Mouse (Mus musculus): Measurements from ENCODE around the gene Arhgef3.

Arhgef3 gene

DNA sequence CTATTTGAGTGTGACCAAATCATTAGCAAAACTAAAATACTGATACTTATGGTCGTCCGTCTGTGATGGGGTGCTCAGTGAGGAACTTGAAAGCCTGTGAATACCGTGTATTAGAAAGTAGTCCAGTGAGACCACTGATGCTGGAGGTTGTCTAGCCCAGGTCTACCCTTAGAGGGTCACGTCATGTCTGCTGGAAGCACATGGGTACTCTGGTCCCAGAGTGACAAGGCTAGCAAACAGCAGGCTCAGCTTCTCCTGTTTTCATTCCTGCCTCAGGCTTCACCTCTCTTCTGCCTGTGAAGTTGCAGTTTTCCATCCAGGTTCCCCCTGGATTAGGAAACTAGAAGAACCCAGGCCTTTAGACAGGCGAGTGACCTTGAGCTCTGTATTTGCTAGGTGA is 233.0 kb downstream of the Arhgef3 start:
- DNase-seq (ENCODE audit: low spot score) = no peak

DNA sequence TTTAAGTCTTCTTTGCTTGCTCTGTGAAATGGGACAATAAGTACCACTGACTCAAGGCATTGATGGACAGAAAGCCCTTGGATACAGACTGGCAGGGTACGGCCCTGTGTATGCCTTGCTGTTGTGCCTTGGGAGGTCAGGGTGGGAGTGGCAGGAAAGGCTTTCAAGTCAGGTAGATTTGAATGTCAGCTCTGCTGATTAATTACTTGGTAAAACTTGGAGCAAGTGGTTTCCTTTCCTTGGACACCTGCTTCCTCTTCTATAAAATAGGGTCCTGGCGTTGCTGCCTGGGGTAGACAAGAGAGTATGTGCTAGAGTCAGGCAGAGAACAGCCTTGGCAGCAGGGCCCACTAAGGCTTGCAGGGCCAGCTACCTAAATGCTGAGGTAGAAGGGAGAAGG is 233.4 kb downstream of the Arhgef3 start:
- DNase-seq (ENCODE audit: low spot score) = no peak

DNA sequence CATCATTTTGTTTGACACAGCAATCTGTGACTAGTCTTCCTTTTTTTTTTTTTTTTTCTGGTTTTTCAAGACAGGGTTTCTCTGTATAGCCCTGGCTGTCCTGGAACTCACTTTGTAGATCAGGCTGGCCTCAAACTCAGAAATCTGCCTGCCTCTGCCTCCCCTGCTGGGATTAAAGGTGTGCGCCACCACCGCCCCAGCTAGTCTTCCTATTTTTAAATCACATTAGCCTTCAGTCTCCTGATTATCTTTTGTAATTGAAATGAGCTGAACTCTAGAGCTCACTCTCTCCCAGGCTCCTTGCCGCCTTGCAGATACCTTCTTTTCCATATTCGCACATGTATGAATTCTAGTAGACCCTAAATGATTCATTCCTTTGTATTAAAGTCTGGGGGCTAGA is 234.0 kb downstream of the Arhgef3 start:
- no peak for DNase-seq (ENCODE audit: low spot score)

DNA sequence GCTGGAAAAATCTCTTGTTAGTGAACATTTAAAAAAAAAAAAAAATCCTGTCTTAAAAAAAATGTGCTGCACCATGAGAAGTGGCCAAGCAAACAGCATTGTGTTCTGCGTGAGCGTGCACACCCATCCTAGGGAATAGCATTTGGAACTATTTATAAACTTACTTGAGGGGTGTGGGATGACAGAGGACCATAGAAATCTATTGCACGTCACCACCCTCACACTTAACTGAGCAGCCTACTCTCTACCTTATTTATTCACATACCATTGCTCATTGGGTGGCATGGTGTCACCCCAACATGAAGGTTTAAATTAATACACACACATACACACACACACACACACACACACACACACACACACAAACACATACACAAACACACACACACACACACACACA is 234.4 kb downstream of the Arhgef3 start:
- no peak for DNase-seq (ENCODE audit: low spot score)

- no peak for DNase-seq (ENCODE audit: low spot score)
Observed at GRCm38 (mm10) chr14:27349828-27350729, 235.4 kb downstream of the Arhgef3 start.

DNA sequence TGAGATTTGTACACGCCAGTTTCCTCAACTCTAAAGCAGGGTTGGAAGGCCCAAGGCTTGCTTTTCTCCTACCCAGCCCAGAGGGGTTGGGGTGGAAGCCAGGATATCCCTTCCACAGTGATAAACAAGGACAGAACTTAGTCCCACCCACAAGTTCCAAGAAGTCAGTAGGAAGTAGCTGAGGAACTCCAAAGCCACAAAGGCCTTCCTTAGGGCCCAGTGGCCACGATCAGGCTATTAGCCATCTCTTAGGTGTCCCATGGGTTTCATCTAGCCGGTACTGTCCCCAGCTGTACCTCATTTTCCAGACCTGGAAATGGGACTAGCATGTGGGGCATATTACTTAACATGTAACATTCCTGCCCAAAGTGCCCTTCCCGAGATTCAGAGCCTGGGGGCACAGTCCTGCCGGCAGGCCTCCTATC is 236.4 kb downstream of the Arhgef3 start:
- no peak for DNase-seq (ENCODE audit: low spot score)

DNA sequence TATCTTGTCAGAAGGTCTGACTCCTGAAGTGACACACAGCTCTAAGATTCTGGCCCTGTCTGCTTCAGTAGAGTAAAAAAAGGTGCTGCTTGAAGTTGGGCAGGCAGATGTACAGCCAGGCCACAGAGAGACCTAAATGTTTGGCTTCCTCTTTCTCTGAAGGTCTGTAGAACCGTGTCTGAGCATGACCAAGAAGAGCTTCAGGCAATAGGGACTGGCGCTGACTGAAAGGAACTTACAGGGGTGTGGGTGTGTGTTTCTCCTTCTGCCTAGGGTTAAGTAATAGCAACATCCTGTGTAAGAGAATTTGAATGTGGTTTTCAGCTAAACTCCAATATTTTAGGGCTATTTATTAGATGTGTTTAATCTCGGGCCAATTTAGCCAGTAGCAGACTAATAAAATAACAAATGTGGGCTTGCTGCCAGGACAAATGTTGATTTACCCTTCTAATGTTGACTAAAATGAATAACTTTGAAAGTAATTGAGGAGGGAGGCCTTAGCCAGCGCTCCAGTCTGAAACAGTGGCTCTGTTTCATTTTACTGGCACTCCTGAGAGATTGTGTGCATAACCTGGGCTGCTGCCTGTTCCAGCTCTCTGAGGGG is 236.9 kb downstream of the Arhgef3 start:
- no peak for DNase-seq (ENCODE audit: low spot score)

DNA sequence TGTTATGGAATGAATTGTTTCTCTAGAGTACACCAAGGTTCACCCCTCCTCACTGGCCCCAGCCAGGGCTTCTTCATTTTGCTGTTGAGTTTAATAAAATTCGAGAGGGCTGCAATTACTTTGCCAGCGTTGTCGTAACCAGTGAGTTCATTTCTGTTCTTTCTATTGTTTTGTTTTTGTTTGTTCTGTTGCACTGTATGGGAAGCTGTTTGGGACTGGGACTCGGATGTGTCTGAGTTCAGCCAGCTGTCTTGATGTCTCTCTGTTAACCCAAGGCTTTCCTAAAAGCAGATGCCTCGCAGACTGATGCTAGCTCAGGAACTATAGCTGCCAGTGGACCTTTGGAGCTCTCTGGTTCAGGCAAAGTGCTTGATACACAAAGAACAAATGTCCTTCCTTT is 237.8 kb downstream of the Arhgef3 start:
- no peak for DNase-seq (ENCODE audit: low spot score)

DNA sequence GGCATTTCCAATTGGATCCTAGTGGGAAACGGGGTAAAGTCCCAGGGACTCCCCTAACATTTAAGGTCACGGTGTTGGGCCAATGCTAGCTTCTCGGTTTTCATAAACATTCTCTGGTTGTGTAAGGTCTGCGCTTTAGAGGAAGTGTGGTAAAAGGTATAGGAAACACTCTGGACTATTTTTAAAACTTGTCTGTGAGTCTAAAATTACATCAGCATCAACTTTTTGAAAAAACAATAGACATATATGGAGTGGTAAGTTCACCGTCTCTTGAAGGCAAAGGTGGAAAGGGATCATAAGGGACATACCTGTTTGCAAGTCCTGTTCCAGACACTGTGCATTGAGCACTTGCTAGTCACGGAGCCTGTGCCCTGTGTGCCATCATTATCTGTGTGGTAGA is 240.5 kb downstream of the Arhgef3 start:
- no peak for DNase-seq (ENCODE audit: low spot score)

- no peak for DNase-seq (ENCODE audit: low spot score)
Observed at GRCm38 (mm10) chr14:27355937-27356336, 241.2 kb downstream of the Arhgef3 start.

- DNase-seq (ENCODE audit: low spot score) = no peak
Observed at GRCm38 (mm10) chr14:27357139-27357538, 242.4 kb downstream of the Arhgef3 start.

DNA sequence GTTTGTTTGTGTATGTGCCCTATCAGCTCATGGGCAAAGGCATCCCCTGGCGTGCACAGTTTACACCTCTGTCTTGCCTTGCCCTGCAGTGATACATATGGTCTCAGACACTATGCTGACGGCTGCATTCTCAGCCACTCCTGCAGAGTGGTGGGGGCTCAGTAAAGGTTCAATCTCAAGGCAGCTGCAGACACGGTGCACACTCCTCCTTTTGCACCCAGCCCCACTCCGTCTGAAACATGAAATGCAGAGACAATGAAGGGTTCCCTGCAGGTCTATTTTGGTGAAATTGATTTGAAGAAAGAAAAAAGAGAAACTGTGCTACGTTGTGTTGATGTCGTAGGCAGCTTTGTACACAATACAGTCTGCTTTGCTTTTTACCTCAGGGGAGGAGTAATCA is 243.5 kb downstream of the Arhgef3 start:
- DNase-seq (ENCODE audit: low spot score) = no peak

DNA sequence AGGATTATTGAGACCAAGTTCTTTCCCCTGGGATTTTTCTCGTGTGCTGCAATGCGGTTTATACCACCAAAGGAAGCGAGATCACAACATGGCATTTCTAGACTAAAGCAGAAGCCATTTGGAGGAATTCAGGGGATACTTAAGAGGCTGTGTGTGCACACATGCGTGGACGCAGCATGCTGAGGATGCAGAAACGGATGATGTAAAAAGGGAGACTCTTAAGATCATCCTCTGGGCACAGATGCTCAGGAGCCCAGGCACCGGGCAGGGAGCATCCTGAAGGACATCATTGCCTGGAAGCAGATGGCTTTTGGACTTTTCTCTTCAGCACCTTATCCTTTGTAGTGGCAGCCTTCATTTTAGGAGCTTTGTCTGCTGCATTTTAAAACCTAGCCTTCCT is 246.2 kb downstream of the Arhgef3 start:
- no peak for DNase-seq (ENCODE audit: low spot score)

GRCm38 (mm10) chr14:27361514-27361913 is 246.8 kb downstream of the Arhgef3 start:
- no peak for DNase-seq (ENCODE audit: low spot score)

- DNase-seq (ENCODE audit: low spot score) = no peak
Observed at GRCm38 (mm10) chr14:27364668-27365257, 250.1 kb downstream of the Arhgef3 start.

GRCm38 (mm10) chr14:27367117-27367711 is 252.5 kb downstream of the Arhgef3 start:
- DNase-seq (ENCODE audit: low spot score) = peak; percentile 23

DNA sequence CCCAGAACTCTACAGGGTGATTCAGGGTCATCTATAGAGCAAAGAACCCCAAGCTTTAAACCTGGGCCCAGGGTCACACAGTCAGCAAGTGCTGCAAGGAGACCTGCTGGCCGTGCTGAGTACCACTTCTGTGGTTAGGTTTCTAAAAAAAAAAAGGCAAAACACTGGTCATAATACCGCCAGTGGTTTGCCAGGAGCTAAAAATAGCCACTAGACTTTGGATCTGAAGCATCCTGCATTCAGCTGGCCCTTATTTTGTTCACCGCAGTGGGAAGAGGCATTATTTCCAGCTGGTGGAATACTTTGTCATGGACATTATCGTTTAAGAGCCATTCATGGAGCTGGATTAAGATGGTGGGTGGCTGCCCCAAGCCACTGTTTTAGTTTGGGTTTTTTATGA is 253.9 kb downstream of the Arhgef3 start:
- no peak for DNase-seq (ENCODE audit: low spot score)

DNA sequence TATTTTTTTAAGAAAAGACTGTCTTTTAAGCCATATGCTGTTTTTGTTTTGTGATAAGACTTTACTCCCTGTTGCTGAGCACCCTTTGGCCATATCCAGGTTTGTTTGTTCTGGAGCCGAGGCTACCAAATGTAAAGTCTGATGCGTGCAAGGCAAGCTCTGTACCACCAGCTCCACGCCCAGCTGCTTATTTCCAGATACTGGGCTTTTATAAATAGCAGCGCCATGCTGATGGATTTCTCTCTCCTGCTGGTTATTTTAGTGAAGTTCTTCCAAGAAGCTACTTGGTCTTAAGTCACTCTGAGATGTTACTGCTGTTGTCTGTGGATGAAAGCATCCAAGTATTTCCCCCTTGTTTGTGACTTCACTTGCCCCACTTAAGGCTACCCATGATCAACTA is 254.8 kb downstream of the Arhgef3 start:
- DNase-seq (ENCODE audit: low spot score) = no peak

DNA sequence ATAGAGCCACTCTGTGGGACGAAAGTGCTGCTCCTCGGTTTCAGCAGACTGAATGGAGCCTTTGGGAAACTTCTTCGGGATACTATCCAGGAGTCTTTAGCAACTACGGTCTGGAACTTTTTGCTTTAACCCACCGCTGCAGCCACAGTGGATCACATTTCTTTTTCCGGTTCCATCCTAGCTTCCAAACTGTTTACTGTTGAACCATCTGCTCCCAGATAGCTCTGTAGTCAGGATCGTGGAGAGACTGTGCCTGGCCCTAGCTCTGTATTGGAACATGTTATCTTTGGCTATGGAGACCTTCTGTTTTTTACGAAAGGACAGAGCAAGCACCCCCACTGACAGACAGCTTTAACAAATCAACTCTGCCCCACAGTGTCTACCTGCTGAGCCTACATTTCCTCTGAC is 257.0 kb downstream of the Arhgef3 start:
- no peak for DNase-seq (ENCODE audit: low spot score)

GRCm38 (mm10) chr14:27373498-27373897 is 258.8 kb downstream of the Arhgef3 start:
- DNase-seq (ENCODE audit: low spot score) = no peak

DNA sequence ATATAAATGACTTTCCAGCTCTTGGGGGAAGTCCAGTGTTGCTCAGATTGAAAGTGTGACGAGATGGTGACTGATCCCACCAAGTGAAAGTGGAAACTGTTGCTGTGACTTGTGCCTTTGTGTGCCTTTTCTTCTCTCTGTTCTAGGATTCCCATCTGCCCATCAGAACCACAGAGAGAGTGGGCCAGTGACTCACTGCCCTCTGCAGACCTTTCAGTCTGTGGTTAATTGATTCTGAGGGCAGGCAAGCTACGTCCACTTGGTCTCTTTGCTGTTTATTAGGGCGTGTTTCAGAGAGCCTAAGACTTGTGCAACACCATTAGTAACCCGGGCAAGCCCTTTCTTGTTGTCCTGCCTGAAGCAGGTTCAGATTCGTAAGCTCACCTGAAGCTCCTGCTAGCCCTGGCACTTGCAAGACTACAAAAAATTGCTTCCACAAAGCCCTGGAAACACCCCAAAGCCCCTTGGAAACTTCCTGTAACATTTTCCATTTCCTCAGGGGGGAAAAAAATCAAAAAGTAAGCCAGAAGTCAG is 261.5 kb downstream of the Arhgef3 start:
- no peak for DNase-seq (ENCODE audit: low spot score)

DNA sequence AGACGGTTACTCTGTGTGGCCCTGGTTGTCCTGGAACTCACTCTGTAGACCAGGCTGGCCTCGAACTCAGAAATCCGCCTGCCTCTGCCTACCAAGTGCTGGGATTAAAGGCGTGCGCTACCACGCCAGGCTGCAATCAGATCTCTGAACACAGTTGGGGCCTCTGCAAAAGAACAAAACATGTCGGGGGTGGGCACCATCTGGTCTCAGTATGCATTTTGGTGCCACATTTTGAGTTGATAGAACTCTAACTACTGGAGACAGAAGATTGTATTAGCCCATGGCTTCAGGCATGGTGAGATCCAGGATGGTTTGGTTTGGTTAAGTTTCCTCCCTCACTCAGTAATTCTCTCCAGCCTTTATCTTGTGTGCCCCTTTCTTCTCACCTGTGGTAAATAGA is 264.0 kb downstream of the Arhgef3 start:
- no peak for DNase-seq (ENCODE audit: low spot score)

- DNase-seq (ENCODE audit: low spot score) = no peak
Observed at GRCm38 (mm10) chr14:27379404-27379803, 264.7 kb downstream of the Arhgef3 start.
